Mouse (Mus musculus) liver, embryonic 14.5 days (tissue): ENCODE measurements around the gene 9130023H24Rik. TPM values are rescaled to one million over a fixed set of nuclear protein-coding genes. Genes with fewer than 3 reads are reported as not detected.

Experiments used
- ATAC-seq: fragments of 200-750 bp; cut with Nextera tagmentation; 2 replicates; pipeline ENCODE4 v1.8.0; 2017; ENCODE audit warnings: moderate number of reproducible peaks, mild to moderate bottlenecking, moderate library complexity; ENCODE audit not compliant: insufficient read depth
- DNase-seq, 3 experiments: peaks; one replicate each; pipeline ENCODE4 v3.0.0-alpha.2; 2012 to 2013; ENCODE audit warnings: low read depth in 3 of 3, low spot score in 3 of 3
- H3K27ac ChIP-seq: fragments of 300-500 bp; sonication (generic); 2 replicates; pipeline ENCODE4 v1.5.1; 2014; ENCODE audit warnings: moderate library complexity, mild to moderate bottlenecking, control low read depth, inconsistent platforms
- H3K27me3 ChIP-seq: fragments of 300-500 bp; sonication (generic); 2 replicates; pipeline ENCODE4 v1.6.1; 2014; ENCODE audit warnings: mild to moderate bottlenecking, low read length, moderate library complexity; ENCODE audit not compliant: control insufficient read depth, insufficient read depth
- H3K36me3 ChIP-seq: fragments of 300-500 bp; sonication (generic); replicated peaks from 2 replicates; pipeline ENCODE4 v1.6.1; 2014; ENCODE audit warnings: low read depth; ENCODE audit not compliant: control insufficient read depth, insufficient read depth
- H3K4me1 ChIP-seq, 2 experiments: fragments of 200-500 bp in 1 of 2; fragments of 300-500 bp in 1 of 2; sonication (generic) in 1 of 2; replicated peaks; 2 replicates each; pipeline ENCODE4 v1.6.1; 2012 to 2014; ENCODE audit warnings: antibody characterized with exemption in 1 of 2, inconsistent platforms in 1 of 2, low read length in 1 of 2; ENCODE audit not compliant: control insufficient read depth in 2 of 2, insufficient read depth in 2 of 2
- H3K4me2 ChIP-seq: fragments of 300-500 bp; sonication (generic); 2 replicates; pipeline ENCODE4 v1.6.1; 2014; ENCODE audit warnings: low read depth, mild to moderate bottlenecking, control low read depth, moderate library complexity
- H3K4me3 ChIP-seq, 2 experiments: fragments of 200-500 bp in 1 of 2; fragments of 300-500 bp in 1 of 2; sonication (generic) in 1 of 2; 2 replicates each; pipeline ENCODE4 v1.5.1; 2012 to 2014; ENCODE audit warnings: low read depth in 2 of 2, low read length in 2 of 2, mild to moderate bottlenecking in 2 of 2, control low read depth in 1 of 2, inconsistent platforms in 1 of 2, moderate library complexity in 1 of 2; ENCODE audit not compliant: insufficient read depth in 1 of 2
- H3K9ac ChIP-seq: fragments of 300-500 bp; sonication (generic); replicated peaks from 2 replicates; pipeline ENCODE4 v1.6.1; 2014; ENCODE audit warnings: mild to moderate bottlenecking, control low read depth, moderate library complexity
- H3K9me3 ChIP-seq: fragments of 300-500 bp; sonication (generic); 2 replicates; pipeline ENCODE4 v1.6.1; 2016; ENCODE audit warnings: low read length, mixed read lengths; ENCODE audit not compliant: control insufficient read depth
- CTCF ChIP-seq: IDR thresholded peaks from 2 replicates; pipeline ENCODE4 v1.5.1; 2016; ENCODE audit warnings: antibody characterized with exemption, low read depth, control low read depth
- EP300 ChIP-seq: IDR thresholded peaks from 2 replicates; pipeline ENCODE4 v1.6.1; 2016; ENCODE audit warnings: antibody characterized with exemption, low read depth
- WGBS: fragments of 180-500 bp; shearing (Covaris S2); extraction: QIAGEN DNeasy Blood & Tissue Kit; methylation state at CpG from one replicate; pipeline ENCODE4 v1.1.7; 2014; ENCODE audit not compliant: insufficient replicate concordance; 5-methylcytosine and 5-hydroxymethylcytosine counted together
- polyA plus RNA-seq, 2 experiments: library from polyadenylated mRNA; depleted of rRNA in 1 of 2; stranded (reverse) in 1 of 2; unstranded in 1 of 2; fragments of >200 nt; fragmentation: Nextera tagmentation in 1 of 2; extraction: Ambion mirVana in 1 of 2; gene quantifications; 2 replicates each; pipeline versions ENCODE4 v1.2.1 to v1.2.3; 2012 to 2014

Gene 9130023H24Rik
- polyA plus RNA-seq, 2 experiments: 1.1 to 1.6 TPM

- Histone ChIP-seq H3K27me3 (peaks cover 7% of the 10 kb centered on the region), H3K9ac (no peak overlapping the region), H3K4me2 (no peak overlapping the region), H3K36me3 (peaks cover 13% of the 10 kb centered on the region), H3K4me1 (peaks cover 15 to 16% of the 10 kb centered on the region in 2 experiments), H3K27ac (no peak overlapping the region), H3K4me3 (no peak overlapping the region), H3K9me3 (no peaks in the 10 kb centered on the region)
- no peak for DNase-seq
- ATAC-seq: no peak
- TF ChIP-seq EP300 (no peak), CTCF (no peak)
- WGBS: 59% methylated on average over 13 of the region's 13 CpGs
These were observed 29.6 kb upstream of the 9130023H24Rik start for GRCm38 (mm10) chr7:128267391-128267790.

GRCm38 (mm10) chr7:128266056-128266455 is 28.2 kb upstream of the 9130023H24Rik start:
- DNase-seq: no peak
- H3K9ac ChIP-seq: no peak overlapping the region
- no peak for ATAC-seq
- no peak overlapping the region for H3K27ac ChIP-seq
- H3K36me3 ChIP-seq: peaks cover under 1% of the 10 kb centered on the region; the same call in 1 of the 2 replicates
- H3K9me3 ChIP-seq: no peaks in the 10 kb centered on the region
- H3K4me2 ChIP-seq: no peak overlapping the region
- H3K4me1 ChIP-seq: peaks cover 11 to 14% of the 10 kb centered on the region in 2 experiments
- WGBS: 48% methylated on average over 5 of the region's 5 CpGs
- TF ChIP-seq EP300: no peak
- TF ChIP-seq CTCF: no peak
- peaks cover 7% of the 10 kb centered on the region for H3K27me3 ChIP-seq
- H3K4me3 ChIP-seq: no peak overlapping the region

GRCm38 (mm10) chr7:128265411-128265810 is 27.6 kb upstream of the 9130023H24Rik start, which contains the start of gene Slc5a2:
Slc5a2 (plus strand) TSS chr7:128265657.
- TF ChIP-seq CTCF (no peak), EP300 (no peak)
- no peak within 1 kb of the TSS for H3K9ac ChIP-seq
- H3K36me3 ChIP-seq: no peaks in the 10 kb centered on the region
- no peak within 1 kb of the TSS for H3K4me3 ChIP-seq
- H3K4me1 ChIP-seq: peaks cover 7% of the 10 kb centered on the region in 2 experiments
- peaks cover 10% of the 10 kb centered on the region for H3K27me3 ChIP-seq
- no peaks in the 10 kb centered on the region for H3K9me3 ChIP-seq
- H3K4me2 ChIP-seq: no peak within 1 kb of the TSS
- no peak for ATAC-seq
- no peak within 1 kb of the TSS for H3K27ac ChIP-seq
- no peak for DNase-seq
- 71% methylated on average over 6 of the region's 6 CpGs for WGBS

GRCm38 (mm10) chr7:128256783-128257334 is 19.0 kb upstream of the 9130023H24Rik start:
- no peak overlapping the region for H3K4me2 ChIP-seq
- H3K4me1 ChIP-seq: peaks cover 0 to 4% of the 10 kb centered on the region in 2 experiments; a peak in 3 of 4 replicates
- 53% methylated on average over 5 of the region's 5 CpGs for WGBS
- no peak overlapping the region for H3K9ac ChIP-seq
- H3K27ac ChIP-seq: no peak overlapping the region
- no peak for ATAC-seq
- DNase-seq: no peak
- no peaks in the 10 kb centered on the region for H3K36me3 ChIP-seq
- TF ChIP-seq EP300 (no peak), CTCF (no peak)
- peaks cover 10% of the 10 kb centered on the region for H3K27me3 ChIP-seq
- H3K4me3 ChIP-seq: no peak overlapping the region
- no peaks in the 10 kb centered on the region for H3K9me3 ChIP-seq

- H3K9ac ChIP-seq: no peak overlapping the region
- no peak overlapping the region for H3K4me2 ChIP-seq
- H3K9me3 ChIP-seq: no peaks in the 10 kb centered on the region
- peaks cover 9% of the 10 kb centered on the region for H3K27me3 ChIP-seq
- H3K4me3 ChIP-seq: no peak overlapping the region
- DNase-seq: no peak
- H3K4me1 ChIP-seq: peaks cover 0 to 4% of the 10 kb centered on the region in 2 experiments; a peak in 3 of 4 replicates
- no peak for ATAC-seq
- H3K27ac ChIP-seq: no peak overlapping the region
- 63% methylated on average over 5 of the region's 5 CpGs for WGBS
- TF ChIP-seq CTCF (no peak), EP300 (no peak)
- no peaks in the 10 kb centered on the region for H3K36me3 ChIP-seq
These were observed 17.9 kb upstream of the 9130023H24Rik start for GRCm38 (mm10) chr7:128255757-128256156.
